Mouse (Mus musculus) activated CD4-positive, CD25-positive, alpha-beta regulatory T cell, adult 4 months (primary cell): ENCODE results near the gene ccdc198. TPM values are rescaled to one million over a fixed set of nuclear protein-coding genes. Genes with fewer than 3 reads are reported as not detected.

ENCODE experiments used
- ATAC-seq: one replicate; pipeline ENCODE4 v1.8.0; 2017
- polyA plus RNA-seq, 2 experiments: library from polyadenylated mRNA; unstranded; fragments of 100-300 nt; shearing (Covaris generic); gene quantifications; one replicate each; pipeline ENCODE4 v1.2.1; 2017

Gene ccdc198
- polyA plus RNA-seq, 2 experiments from 2014 or later = not detected

GRCm38 (mm10) chr14:49186270-49186669 lies 59.0 kb downstream of the ccdc198 start:
- ATAC-seq = no peak

- ATAC-seq = no peak
Observed at GRCm38 (mm10) chr14:49179736-49180135, 65.5 kb downstream of the ccdc198 start.

DNA sequence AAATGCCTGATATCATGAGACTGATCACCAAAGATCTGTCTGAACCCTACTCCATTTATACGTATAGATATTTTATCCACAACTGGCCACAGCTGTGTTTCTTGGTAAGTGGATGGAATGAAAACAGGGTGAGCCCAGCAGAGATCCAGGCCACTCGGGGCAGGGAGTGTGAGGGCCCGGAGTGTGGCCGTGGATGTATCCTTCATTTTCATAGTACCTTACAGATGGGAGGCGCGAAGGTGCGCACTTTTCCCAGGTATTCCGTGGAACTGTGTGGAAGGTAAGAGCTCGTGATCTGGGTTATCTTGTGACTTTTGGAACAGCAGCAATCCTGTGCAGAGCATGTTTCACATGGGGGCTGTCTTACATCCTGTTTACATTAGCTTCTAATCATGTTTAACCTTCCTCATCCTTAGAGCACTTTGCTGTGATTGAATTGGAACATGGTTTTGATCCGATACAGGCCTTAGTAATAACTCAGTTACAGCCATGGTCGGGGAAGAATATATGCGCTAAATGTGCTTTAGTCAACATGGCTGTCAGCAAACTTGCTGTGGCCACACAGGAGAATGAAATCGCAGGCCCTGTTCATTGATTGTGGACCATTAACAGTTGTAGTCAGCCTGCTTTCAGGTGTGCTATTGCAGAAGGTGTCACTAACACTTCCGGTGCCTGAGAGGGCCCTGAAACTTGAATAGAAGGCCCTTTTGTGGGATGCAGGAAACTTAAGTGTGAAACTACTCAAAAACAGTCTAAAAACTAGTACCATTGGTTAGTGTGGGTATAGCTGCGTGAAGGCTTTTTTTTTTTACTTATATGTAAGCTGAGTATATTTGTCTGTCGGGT lies 71.8 kb downstream of the ccdc198 start:
- ATAC-seq = peak; percentile 9

GRCm38 (mm10) chr14:49172582-49172988 lies 72.7 kb downstream of the ccdc198 start:
- peak; percentile 53 for ATAC-seq

GRCm38 (mm10) chr14:49171867-49172581 lies 73.2 kb downstream of the ccdc198 start, which contains the start of gene Naa30:
Gene Naa30 (plus strand): TSS chr14:49172226.
- peak; percentile 88 for ATAC-seq

DNA sequence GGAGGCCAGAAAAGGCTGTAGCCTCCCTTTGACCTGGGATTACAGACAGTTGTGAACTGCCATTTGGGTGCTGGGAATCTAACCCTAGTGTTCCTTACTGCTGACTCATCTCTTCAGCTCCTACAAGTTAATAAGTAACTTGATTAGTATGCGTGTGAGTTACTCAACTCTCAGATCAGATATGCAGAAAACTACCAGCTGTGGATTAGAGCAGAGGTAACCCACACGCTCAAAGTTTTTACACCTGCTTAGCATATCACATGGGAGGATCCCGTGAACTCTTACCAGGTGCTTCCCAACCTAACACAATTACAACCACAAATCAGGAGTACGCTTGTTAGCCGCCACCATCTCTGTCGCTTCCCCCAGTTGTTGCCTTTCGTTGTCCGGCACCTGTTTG lies 74.0 kb downstream of the ccdc198 start:
- ATAC-seq = no peak

Other genes with a start within 250 kb of the ccdc198 start
- 10 to 100 TPM; 51.0 to 56.1 TPM for gene Ap5m1, start 179.4 kb downstream of the ccdc198 start, polyA plus RNA-seq
- gene Exoc5, start 178.8 kb downstream of the ccdc198 start, polyA plus RNA-seq = 10 to 100 TPM; 21.8 to 22.5 TPM
- gene Naa30, start 73.2 kb downstream of the ccdc198 start, polyA plus RNA-seq = 1 to 10 TPM; 6.7 to 9.4 TPM